Mouse (Mus musculus) midbrain, postnatal 0 days (tissue): Measurements from ENCODE around the gene Arhgap32. TPM values are rescaled to one million over a fixed set of nuclear protein-coding genes. Genes with fewer than 3 reads are reported as not detected.

Experiments
- ATAC-seq: fragments of 200-750 bp; cut with Nextera tagmentation; 2 replicates; pipeline ENCODE4 v1.8.0; 2017; ENCODE audit warnings: moderate number of reproducible peaks, mild to moderate bottlenecking, moderate TSS enrichment, moderate library complexity; ENCODE audit not compliant: low FRiP score
- DNase-seq: peaks from one replicate; pipeline ENCODE4 v3.0.0-alpha.2; 2015; ENCODE audit warnings: low spot score
- H3K27ac ChIP-seq: fragments of 300-500 bp; sonication (generic); 2 replicates; pipeline ENCODE4 v1.5.1; 2014; ENCODE audit warnings: low read depth, mild to moderate bottlenecking, low read length, mixed read lengths
- H3K27me3 ChIP-seq: fragments of 300-500 bp; sonication (generic); 2 replicates; pipeline ENCODE4 v1.6.1; 2014; ENCODE audit warnings: low read length, control low read depth, mixed read lengths; ENCODE audit not compliant: insufficient read depth
- H3K36me3 ChIP-seq: fragments of 300-500 bp; sonication (generic); 2 replicates; pipeline ENCODE4 v1.6.1; 2014; ENCODE audit warnings: low read length, control low read depth, mixed read lengths; ENCODE audit not compliant: insufficient read depth
- H3K4me1 ChIP-seq: fragments of 300-500 bp; sonication (generic); 2 replicates; pipeline ENCODE4 v1.6.1; 2014; ENCODE audit warnings: mild to moderate bottlenecking, control low read depth, antibody characterized with exemption, low read length, mixed read lengths; ENCODE audit not compliant: insufficient read depth
- H3K4me2 ChIP-seq: fragments of 300-500 bp; sonication (generic); 2 replicates; pipeline ENCODE4 v1.6.1; 2014; ENCODE audit warnings: low read depth, mild to moderate bottlenecking, low read length, mixed read lengths; ENCODE audit not compliant: poor library complexity, severe bottlenecking
- H3K4me3 ChIP-seq: fragments of 300-500 bp; sonication (generic); 2 replicates; pipeline ENCODE4 v1.5.1; 2014; ENCODE audit warnings: low read depth, mild to moderate bottlenecking, low read length, moderate library complexity
- H3K9ac ChIP-seq: fragments of 300-500 bp; sonication (generic); replicated peaks from 2 replicates; pipeline ENCODE4 v1.6.1; 2014; ENCODE audit warnings: mild to moderate bottlenecking, low read length, moderate library complexity, mixed read lengths; ENCODE audit not compliant: poor library complexity, severe bottlenecking
- H3K9me3 ChIP-seq: fragments of 300-500 bp; sonication (generic); 2 replicates; pipeline ENCODE4 v1.6.1; 2016; ENCODE audit warnings: low read length, control low read depth
- CTCF ChIP-seq: IDR thresholded peaks from 2 replicates; pipeline ENCODE4 v1.5.1; 2016; ENCODE audit warnings: antibody characterized with exemption, mild to moderate bottlenecking
- WGBS: fragments of 180-500 bp; shearing (Covaris S2); extraction: QIAGEN DNeasy Blood & Tissue Kit; methylation state at CpG from one replicate; pipeline ENCODE4 v1.1.7; 2014; 5-methylcytosine and 5-hydroxymethylcytosine counted together
- polyA plus RNA-seq: library from polyadenylated mRNA; unstranded; fragments of >200 nt; fragmentation: Nextera tagmentation; extraction: Ambion mirVana; gene quantifications from 2 replicates; pipeline ENCODE4 v1.2.1, GENCODE M21; 2015
- total RNA-seq: library from RNA; depleted of rRNA; stranded (reverse); fragments of >200 nt; gene quantifications from 2 replicates; pipeline ENCODE4 v1.2.3, GENCODE M21; 2014

Arhgap32 gene
- total and polyA plus RNA-seq, 2 experiments from 2014 or later: 8.3 to 48.3 TPM

DNA sequence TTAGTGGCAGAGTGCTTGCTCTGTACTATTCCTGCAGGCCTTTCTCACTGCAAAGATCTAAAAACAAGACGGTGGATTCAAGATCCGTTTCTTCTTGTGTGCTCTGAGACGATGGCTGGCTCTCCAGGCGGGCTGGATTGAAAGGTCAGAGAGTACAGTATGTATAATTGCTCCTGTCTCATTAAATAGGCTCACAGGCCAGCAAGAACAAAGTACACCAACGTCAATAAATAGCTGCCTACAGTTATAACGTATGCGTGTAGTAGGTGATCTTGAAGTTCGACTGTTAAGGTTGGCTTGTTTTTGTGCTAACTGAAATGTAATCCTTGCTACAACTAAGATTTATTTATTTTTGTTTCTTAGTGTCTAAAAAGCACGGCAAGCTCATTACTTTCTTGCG lies 123.0 kb downstream of the Arhgap32 start:
- Histone ChIP-seq H3K27me3 (no peaks in the 10 kb centered on the region), H3K4me2 (no peak overlapping the region), H3K4me3 (no peak overlapping the region), H3K36me3 (0 out of 2 replicates have a peak, but pooled peaks cover 4% of the 10 kb centered on the region), H3K4me1 (no peaks in the 10 kb centered on the region), H3K9ac (no peak overlapping the region), H3K9me3 (no peaks in the 10 kb centered on the region), H3K27ac (no peak overlapping the region)
- TF ChIP-seq CTCF: no peak
- no peak for ATAC-seq
- 79% methylated on average over 10 of the region's 10 CpGs for WGBS
- DNase-seq: no peak

DNA sequence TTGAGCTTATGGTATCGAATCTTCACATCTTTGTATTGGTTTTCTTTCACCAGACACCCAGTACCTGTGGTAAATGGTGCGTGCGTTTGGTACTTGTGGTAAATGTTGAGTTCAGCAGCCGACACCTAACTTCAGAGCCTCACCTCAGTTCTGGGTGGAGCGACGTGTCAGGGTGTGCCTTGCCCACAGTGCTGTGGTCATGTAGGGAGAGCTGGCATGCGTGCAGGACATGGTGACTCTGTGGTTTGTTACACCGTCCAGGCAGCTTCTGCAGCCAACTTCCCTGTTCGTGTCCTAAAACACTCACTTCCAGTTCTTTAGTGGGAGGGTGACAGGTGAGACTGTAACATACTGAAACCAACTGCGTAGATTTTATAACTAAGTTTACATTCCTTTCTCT lies 123.5 kb downstream of the Arhgap32 start:
- Histone ChIP-seq H3K4me1 (no peaks in the 10 kb centered on the region), H3K27ac (no peak overlapping the region), H3K4me3 (no peak overlapping the region), H3K9me3 (no peaks in the 10 kb centered on the region), H3K4me2 (no peak overlapping the region), H3K36me3 (0 out of 2 replicates have a peak, but pooled peaks cover 4% of the 10 kb centered on the region), H3K27me3 (no peaks in the 10 kb centered on the region), H3K9ac (no peak overlapping the region)
- DNase-seq (no peak), ATAC-seq (no peak)
- TF ChIP-seq CTCF: no peak
- WGBS: 96% methylated on average over 10 of the region's 10 CpGs

DNA sequence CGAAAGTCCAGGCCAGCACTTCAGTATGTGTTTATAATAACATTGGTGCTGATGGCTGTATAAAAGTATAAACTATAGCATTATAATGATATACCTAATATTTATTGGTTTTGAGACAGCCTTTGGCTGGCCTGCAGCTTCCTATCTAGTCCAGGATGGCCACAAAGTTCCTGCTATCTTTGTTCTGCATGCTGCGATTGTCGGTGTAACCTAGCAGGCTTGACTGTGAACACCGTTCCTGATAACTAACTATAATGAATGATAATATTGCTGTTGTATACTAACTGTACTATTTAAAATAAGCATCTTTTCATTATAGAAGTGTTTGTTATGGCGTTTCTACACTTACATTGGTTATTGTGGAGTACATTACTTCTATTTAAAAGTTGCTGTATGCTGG lies 124.5 kb downstream of the Arhgap32 start:
- Histone ChIP-seq H3K4me1 (no peaks in the 10 kb centered on the region), H3K4me2 (no peak overlapping the region)

DNA sequence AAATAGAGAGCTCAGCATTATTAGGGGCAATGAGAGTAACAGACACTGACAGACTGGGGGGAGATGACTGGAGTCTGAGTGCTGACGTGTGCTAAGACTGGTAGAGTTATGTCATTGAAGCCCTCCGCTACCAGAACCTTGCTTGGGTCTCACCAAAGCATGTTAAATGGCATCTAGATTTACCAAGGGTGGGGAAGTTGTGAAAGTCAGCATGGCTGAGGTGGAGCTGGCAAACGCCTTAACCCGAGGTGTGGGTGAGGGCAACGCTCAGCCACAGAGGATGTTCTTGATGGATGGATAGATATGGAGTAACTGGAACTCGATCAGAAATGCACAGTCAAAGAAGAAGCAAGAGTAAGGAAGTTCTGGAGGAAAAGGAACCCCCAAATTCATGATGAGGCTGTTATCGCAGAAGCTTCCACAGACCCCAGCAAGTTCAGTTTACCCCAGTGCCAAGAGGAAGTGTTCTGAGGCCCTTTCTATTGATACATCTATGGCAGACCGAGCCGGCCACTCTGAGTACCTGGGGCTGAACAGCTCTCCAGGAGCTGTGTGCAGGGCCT lies 125.8 kb downstream of the Arhgap32 start:
- no peak overlapping the region for H3K9ac ChIP-seq
- ATAC-seq: no peak
- DNase-seq: no peak
- no peaks in the 10 kb centered on the region for H3K9me3 ChIP-seq
- H3K27me3 ChIP-seq: no peaks in the 10 kb centered on the region
- TF ChIP-seq CTCF: no peak
- 0 out of 2 replicates have a peak, but pooled peaks cover 4% of the 10 kb centered on the region for H3K36me3 ChIP-seq
- no peaks in the 10 kb centered on the region for H3K4me1 ChIP-seq
- H3K27ac ChIP-seq: no peak overlapping the region
- 92% methylated on average over 9 of the region's 9 CpGs for WGBS
- H3K4me3 ChIP-seq: no peak overlapping the region
- H3K4me2 ChIP-seq: no peak overlapping the region

More for the DNA sequence above, 124.5 kb downstream of the Arhgap32 start:
- WGBS: 95% methylated on average over 5 of the region's 5 CpGs
- no peak overlapping the region for H3K9ac ChIP-seq
- H3K27ac ChIP-seq: no peak overlapping the region
- TF ChIP-seq CTCF: no peak
- no peaks in the 10 kb centered on the region for H3K27me3 ChIP-seq
- no peak overlapping the region for H3K4me3 ChIP-seq
- no peaks in the 10 kb centered on the region for H3K9me3 ChIP-seq
- DNase-seq (no peak), ATAC-seq (no peak)
- 0 out of 2 replicates have a peak, but pooled peaks cover 4% of the 10 kb centered on the region for H3K36me3 ChIP-seq

DNA sequence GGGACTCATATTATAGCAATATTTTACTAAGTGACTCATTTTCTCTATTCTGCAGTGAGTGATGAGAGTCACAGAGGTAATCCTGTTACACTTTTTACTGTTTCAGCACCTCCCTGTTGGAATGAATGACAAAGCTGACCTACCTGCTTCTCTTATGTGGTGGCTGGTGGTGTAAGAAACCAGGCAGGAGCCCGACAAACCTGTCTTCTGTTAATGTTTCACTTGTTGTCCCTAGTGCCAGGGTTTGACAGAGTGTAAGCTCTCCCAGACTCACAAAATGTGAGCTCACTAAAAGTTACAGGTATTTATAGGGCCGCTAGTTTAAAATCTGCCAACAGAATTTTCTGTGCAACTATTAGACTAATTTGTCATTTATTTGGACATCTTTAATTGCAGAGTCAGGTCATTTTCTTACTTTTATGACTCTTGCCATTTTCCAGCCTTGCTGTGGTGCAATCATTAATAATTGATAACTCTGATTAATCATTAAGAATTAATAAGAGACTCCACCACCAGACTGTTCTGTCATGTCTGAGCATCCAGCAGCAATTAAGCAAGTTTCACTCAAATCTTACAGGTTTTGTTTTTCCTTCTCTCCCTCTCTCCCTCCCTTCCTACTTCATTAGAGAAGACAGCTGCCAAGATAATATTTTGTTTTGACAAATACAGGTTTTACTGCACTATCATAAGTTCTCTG lies 127.1 kb downstream of the Arhgap32 start:
- Histone ChIP-seq H3K9ac (no peak overlapping the region), H3K4me3 (no peak overlapping the region), H3K4me2 (no peak overlapping the region), H3K36me3 (0 out of 2 replicates have a peak, but pooled peaks cover 4% of the 10 kb centered on the region), H3K4me1 (no peaks in the 10 kb centered on the region), H3K27ac (no peak overlapping the region), H3K9me3 (no peaks in the 10 kb centered on the region), H3K27me3 (no peaks in the 10 kb centered on the region)
- 76% methylated on average over 2 of the region's 2 CpGs for WGBS
- no peak for TF ChIP-seq CTCF
- DNase-seq (no peak), ATAC-seq (no peak)

DNA sequence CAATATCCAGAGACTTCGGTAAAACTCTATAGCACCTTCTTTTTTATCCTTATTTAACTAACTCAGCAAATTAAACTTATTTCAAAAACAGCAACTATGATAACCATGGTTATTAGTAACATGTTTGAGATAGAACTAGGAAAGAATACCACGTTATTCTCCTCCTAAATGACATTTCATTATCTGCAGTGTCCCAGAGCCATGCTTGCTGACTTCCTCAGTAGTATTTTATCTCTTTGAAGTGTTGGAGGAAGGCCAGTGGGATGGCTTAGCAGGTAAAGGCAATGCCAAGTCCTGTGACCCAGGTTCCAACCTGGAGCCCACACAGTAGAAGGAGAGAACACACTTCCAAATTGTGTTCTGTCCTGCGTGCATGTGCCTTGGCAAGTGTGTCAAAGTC lies 129.3 kb downstream of the Arhgap32 start:
- Histone ChIP-seq H3K27me3 (no peaks in the 10 kb centered on the region), H3K9me3 (no peaks in the 10 kb centered on the region), H3K4me1 (no peaks in the 10 kb centered on the region), H3K4me3 (no peak overlapping the region), H3K36me3 (peaks cover 4% of the 10 kb centered on the region; the same call in 1 of the 2 replicates), H3K27ac (no peak overlapping the region), H3K4me2 (no peak overlapping the region), H3K9ac (no peak overlapping the region)
- WGBS: 88% methylated on average over 3 of the region's 3 CpGs
- TF ChIP-seq CTCF: no peak
- ATAC-seq: no peak
- no peak for DNase-seq
